Mouse (Mus musculus) forebrain, embryonic 10.5 days (tissue): ENCODE measurements at regions not wholly inside any gene's neighbourhood (a gene's known extent, or its start where the extent isn't known, plus 50 kb on each side); places are given as distances from the start of the nearest gene placed in this dataset.

ENCODE experiments used
- DNase-seq: peaks from one replicate; pipeline ENCODE4 v3.0.0-alpha.2; 2017; ENCODE audit warnings: low spot score; ENCODE audit errors: extremely low spot score
- H3K27ac ChIP-seq: fragments of 300-500 bp; sonication (generic); 2 replicates; pipeline ENCODE4 v1.5.1; 2016; ENCODE audit warnings: mild to moderate bottlenecking
- H3K27me3 ChIP-seq: fragments of 300-500 bp; sonication (generic); 2 replicates; pipeline ENCODE4 v1.6.1; 2016; ENCODE audit warnings: mild to moderate bottlenecking; ENCODE audit not compliant: poor library complexity, severe bottlenecking
- H3K36me3 ChIP-seq: fragments of 300-500 bp; sonication (generic); replicated peaks from 2 replicates; pipeline ENCODE4 v1.6.1; 2016; ENCODE audit warnings: mild to moderate bottlenecking, moderate library complexity
- H3K4me1 ChIP-seq: fragments of 300-500 bp; sonication (generic); 2 replicates; pipeline ENCODE4 v1.6.1; 2016
- H3K4me3 ChIP-seq: fragments of 300-500 bp; sonication (generic); 2 replicates; pipeline ENCODE4 v1.5.1; 2016; ENCODE audit warnings: mild to moderate bottlenecking, moderate library complexity
- H3K9me3 ChIP-seq: fragments of 300-500 bp; sonication (generic); 2 replicates; pipeline ENCODE4 v1.6.1; 2016; ENCODE audit warnings: mild to moderate bottlenecking, moderate library complexity
- WGBS: fragments of 180-500 bp; shearing (Covaris S2); methylation state at CpG from one replicate; pipeline ENCODE4 v1.1.7; 2016; 5-methylcytosine and 5-hydroxymethylcytosine counted together

DNA sequence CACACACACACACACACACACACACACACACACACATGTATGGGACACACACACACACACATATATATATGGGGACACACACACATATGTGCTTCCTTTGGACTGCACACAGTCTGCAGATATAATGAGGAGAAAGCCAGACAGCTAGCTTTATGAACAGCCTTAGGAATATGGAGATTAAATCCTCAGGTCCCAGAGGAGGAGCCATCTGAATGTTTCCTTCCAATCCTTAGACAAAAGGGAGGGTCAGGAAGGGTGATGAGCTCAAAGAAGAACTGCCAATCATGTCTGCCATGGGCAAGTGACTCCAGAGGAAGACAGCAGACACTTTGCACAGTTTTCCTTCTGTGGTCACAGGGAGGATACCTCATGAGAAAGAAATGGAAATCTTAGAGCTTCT, 168.0 kb downstream of the Lrig3 start:
- Histone ChIP-seq H3K4me3 (no peak overlapping the region), H3K9me3 (no peaks in the 10 kb centered on the region), H3K27ac (no peak overlapping the region), H3K27me3 (no peaks in the 10 kb centered on the region), H3K36me3 (no peaks in the 10 kb centered on the region), H3K4me1 (peaks cover 5% of the 10 kb centered on the region)
- DNase-seq, result no peak

GRCm38 (mm10) chr10:126138585-126138984, 172.6 kb downstream of the Lrig3 start:
- H3K27ac ChIP-seq, result no peak overlapping the region
- peaks cover 5% of the 10 kb centered on the region for H3K4me1 ChIP-seq
- H3K4me3 ChIP-seq, result no peak overlapping the region
- no peaks in the 10 kb centered on the region; the same call in 1 of the 2 replicates for H3K9me3 ChIP-seq
- H3K36me3 ChIP-seq, result no peaks in the 10 kb centered on the region
- 95% methylated on average over 12 of the region's 12 CpGs for WGBS
- DNase-seq, result no peak
- H3K27me3 ChIP-seq, result no peaks in the 10 kb centered on the region

DNA sequence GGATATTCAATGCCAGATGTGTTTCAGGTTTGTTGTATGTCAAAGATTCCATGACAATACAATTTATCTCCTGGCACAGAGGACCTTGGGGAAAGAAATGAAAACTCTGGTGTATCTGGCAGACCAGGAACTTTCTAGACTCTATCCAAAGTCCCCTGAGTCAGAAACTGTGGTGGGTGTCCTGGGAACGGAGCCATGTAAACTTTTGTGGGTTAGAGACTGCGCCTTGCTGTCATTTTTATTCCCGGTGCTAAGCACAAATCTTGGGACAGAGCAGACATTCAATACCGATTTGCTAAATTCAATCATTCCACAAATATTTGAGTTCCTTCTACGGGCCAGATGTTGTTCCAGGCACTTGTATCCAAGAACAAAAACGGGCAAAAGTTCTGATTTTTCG, 175.6 kb downstream of the Lrig3 start:
- Histone ChIP-seq H3K9me3 (no peaks in the 10 kb centered on the region; the same call in 1 of the 2 replicates), H3K36me3 (no peaks in the 10 kb centered on the region), H3K4me3 (no peak overlapping the region), H3K4me1 (peaks cover 5% of the 10 kb centered on the region; the same call in 1 of the 2 replicates), H3K27me3 (no peaks in the 10 kb centered on the region), H3K27ac (no peak overlapping the region)
- DNase-seq, result no peak
- 87% methylated on average over 7 of the region's 7 CpGs for WGBS

DNA sequence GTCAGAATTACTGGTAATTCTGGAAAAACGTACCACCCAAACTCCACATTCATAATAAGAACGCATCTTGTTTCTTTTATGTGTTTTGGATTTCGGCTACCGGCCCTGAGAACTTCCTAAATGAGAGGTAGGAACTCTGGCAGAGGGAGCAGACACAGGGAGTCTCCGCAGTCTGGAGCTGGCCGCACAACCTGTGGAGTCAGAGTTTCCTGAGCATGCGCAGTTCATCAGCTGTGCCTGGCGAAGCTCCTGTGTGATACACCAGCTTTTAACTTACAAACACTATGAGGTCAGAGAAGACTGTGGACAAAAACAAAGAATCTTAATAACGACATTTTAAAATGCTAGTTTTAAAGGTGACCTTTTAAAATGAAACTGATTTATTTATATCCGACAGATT, 177.9 kb downstream of the Lrig3 start:
- DNase-seq, result no peak
- Histone ChIP-seq H3K9me3 (no peaks in the 10 kb centered on the region; the same call in 1 of the 2 replicates), H3K27ac (no peak overlapping the region), H3K4me3 (no peak overlapping the region), H3K27me3 (no peaks in the 10 kb centered on the region), H3K36me3 (no peaks in the 10 kb centered on the region), H3K4me1 (peaks cover 5% of the 10 kb centered on the region; the same call in 1 of the 2 replicates)
- 90% methylated on average over 10 of the region's 10 CpGs for WGBS

DNA sequence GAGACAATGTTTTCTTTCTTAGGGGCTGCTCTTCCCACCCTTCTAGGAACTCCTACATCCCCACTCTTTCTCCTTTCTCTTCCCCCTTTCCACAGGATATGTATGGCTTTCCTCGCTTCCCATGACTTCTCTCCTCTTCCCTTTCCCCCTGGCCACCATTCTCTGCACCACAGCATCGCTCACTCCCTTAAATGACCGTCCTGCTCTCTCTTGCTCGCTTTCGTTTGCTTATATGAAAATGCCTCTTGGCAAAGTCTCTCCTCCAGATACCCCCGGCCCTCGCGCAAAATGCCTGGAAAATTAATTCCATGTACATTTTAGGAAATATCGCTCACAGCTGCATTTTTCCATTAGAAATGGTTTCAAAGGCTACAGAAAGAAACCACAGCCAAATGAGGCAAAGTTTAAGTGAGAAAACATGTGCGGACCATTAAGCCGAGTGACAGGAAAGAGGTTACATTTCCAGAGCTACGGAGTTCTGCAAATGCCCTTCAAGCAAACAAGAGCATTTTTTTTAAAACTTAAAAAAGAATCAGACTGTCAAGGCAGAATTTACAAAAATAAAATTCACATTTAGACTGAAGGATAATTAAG, 178.7 kb downstream of the Lrig3 start:
- no peak overlapping the region for H3K4me3 ChIP-seq
- no peaks in the 10 kb centered on the region for H3K36me3 ChIP-seq
- no peak for DNase-seq
- no peaks in the 10 kb centered on the region for H3K27me3 ChIP-seq
- 80% methylated on average over 12 of the region's 12 CpGs for WGBS
- H3K4me1 ChIP-seq, result peaks cover 5% of the 10 kb centered on the region; the same call in 1 of the 2 replicates
- H3K27ac ChIP-seq, result no peak overlapping the region
- H3K9me3 ChIP-seq, result no peaks in the 10 kb centered on the region; the same call in 1 of the 2 replicates

- DNase-seq, result no peak
- Histone ChIP-seq H3K36me3 (no peaks in the 10 kb centered on the region), H3K4me1 (no peaks in the 10 kb centered on the region), H3K4me3 (no peak overlapping the region), H3K9me3 (no peaks in the 10 kb centered on the region), H3K27me3 (no peaks in the 10 kb centered on the region), H3K27ac (no peak overlapping the region)
- 88% methylated on average over 4 of the region's 4 CpGs for WGBS
Observed at GRCm38 (mm10) chr10:126157300-126157699, 191.3 kb downstream of the Lrig3 start.

DNA sequence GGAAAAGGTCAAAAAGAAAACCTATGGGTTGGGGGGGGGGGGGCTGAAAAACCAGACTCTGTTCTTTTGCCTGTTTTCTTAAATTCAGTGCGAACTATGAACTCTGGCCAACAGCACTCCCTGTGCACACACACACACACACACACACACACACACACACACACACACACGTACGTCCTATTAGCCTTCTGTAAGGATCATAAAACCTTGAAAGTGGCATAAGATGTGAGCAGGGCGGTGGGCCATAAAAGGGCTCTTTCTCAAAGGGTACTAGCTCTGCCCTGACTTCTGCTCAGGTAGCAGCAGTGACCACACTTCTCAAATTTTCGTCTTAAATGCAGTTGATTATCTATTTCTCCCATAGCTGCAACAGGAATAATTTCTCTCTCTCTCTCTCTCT, 199.2 kb downstream of the Lrig3 start:
- H3K4me3 ChIP-seq, result no peak overlapping the region
- H3K9me3 ChIP-seq, result no peaks in the 10 kb centered on the region
- no peaks in the 10 kb centered on the region for H3K36me3 ChIP-seq
- WGBS, result 90% methylated on average over 5 of the region's 5 CpGs
- H3K27ac ChIP-seq, result no peak overlapping the region
- no peaks in the 10 kb centered on the region for H3K4me1 ChIP-seq
- H3K27me3 ChIP-seq, result no peaks in the 10 kb centered on the region
- no peak for DNase-seq

- Histone ChIP-seq H3K9me3 (no peaks in the 10 kb centered on the region), H3K27ac (no peak overlapping the region), H3K4me3 (no peak overlapping the region), H3K36me3 (no peaks in the 10 kb centered on the region), H3K27me3 (no peaks in the 10 kb centered on the region), H3K4me1 (no peaks in the 10 kb centered on the region)
- WGBS, result 94% methylated on average over 25 of the region's 25 CpGs
- DNase-seq, result no peak
Observed at GRCm38 (mm10) chr10:126169095-126169873, 203.3 kb downstream of the Lrig3 start.

DNA sequence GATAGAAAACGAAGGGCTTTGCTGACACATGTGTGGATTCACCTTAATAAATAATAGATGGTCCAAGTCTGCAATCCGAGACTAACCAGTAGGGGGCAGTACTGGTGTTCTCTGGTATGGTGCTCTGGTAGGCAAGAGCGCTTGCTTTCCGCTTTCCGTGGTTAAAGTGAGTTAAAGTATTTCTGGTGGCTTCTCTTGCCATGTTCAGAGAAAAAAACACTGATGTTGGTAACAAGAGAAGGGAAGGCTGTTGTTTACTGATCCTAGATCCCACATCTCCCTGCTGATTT, 203.9 kb downstream of the Lrig3 start:
- no peaks in the 10 kb centered on the region for H3K4me1 ChIP-seq
- WGBS, result 59% methylated on average over 5 of the region's 5 CpGs
- H3K9me3 ChIP-seq, result no peaks in the 10 kb centered on the region
- DNase-seq, result no peak
- no peak overlapping the region for H3K27ac ChIP-seq
- H3K27me3 ChIP-seq, result no peaks in the 10 kb centered on the region
- H3K36me3 ChIP-seq, result no peaks in the 10 kb centered on the region
- H3K4me3 ChIP-seq, result no peak overlapping the region

GRCm38 (mm10) chr10:126176759-126177473, 210.9 kb downstream of the Lrig3 start:
- H3K9me3 ChIP-seq, result no peaks in the 10 kb centered on the region
- no peaks in the 10 kb centered on the region for H3K4me1 ChIP-seq
- no peaks in the 10 kb centered on the region for H3K27me3 ChIP-seq
- DNase-seq, result no peak
- H3K36me3 ChIP-seq, result no peaks in the 10 kb centered on the region
- H3K27ac ChIP-seq, result no peak overlapping the region
- 89% methylated on average over 4 of the region's 4 CpGs for WGBS
- no peak overlapping the region for H3K4me3 ChIP-seq

GRCm38 (mm10) chr10:126182386-126182785, 216.4 kb downstream of the Lrig3 start:
- no peak overlapping the region for H3K4me3 ChIP-seq
- no peaks in the 10 kb centered on the region for H3K27me3 ChIP-seq
- peak; percentile 0 for DNase-seq
- H3K4me1 ChIP-seq, result no peaks in the 10 kb centered on the region
- no peak overlapping the region for H3K27ac ChIP-seq
- no peaks in the 10 kb centered on the region for H3K36me3 ChIP-seq
- WGBS, result 93% methylated on average over 2 of the region's 2 CpGs
- H3K9me3 ChIP-seq, result no peaks in the 10 kb centered on the region; the same call in 1 of the 2 replicates

GRCm38 (mm10) chr10:126183961-126184360, 218.0 kb downstream of the Lrig3 start:
- 84% methylated on average over 2 of the region's 2 CpGs for WGBS

GRCm38 (mm10) chr10:126185410-126185809, 219.4 kb downstream of the Lrig3 start:
- H3K36me3 ChIP-seq, result no peaks in the 10 kb centered on the region
- no peaks in the 10 kb centered on the region for H3K27me3 ChIP-seq
- no peak overlapping the region for H3K4me3 ChIP-seq
- DNase-seq, result no peak
- 86% methylated on average over 5 of the region's 5 CpGs for WGBS
- no peaks in the 10 kb centered on the region for H3K4me1 ChIP-seq
- H3K9me3 ChIP-seq, result no peaks in the 10 kb centered on the region; the same call in 1 of the 2 replicates
- H3K27ac ChIP-seq, result no peak overlapping the region

More at GRCm38 (mm10) chr10:126183961-126184360, 218.0 kb downstream of the Lrig3 start:
- H3K27ac ChIP-seq, result no peak overlapping the region
- DNase-seq, result no peak
- no peaks in the 10 kb centered on the region for H3K36me3 ChIP-seq
- no peaks in the 10 kb centered on the region for H3K4me1 ChIP-seq
- H3K4me3 ChIP-seq, result no peak overlapping the region
- no peaks in the 10 kb centered on the region for H3K27me3 ChIP-seq
- H3K9me3 ChIP-seq, result no peaks in the 10 kb centered on the region; the same call in 1 of the 2 replicates
